Mouse (Mus musculus) skeletal muscle tissue, adult 2 months (tissue): ENCODE results near the gene Nlrp9a.
"Not testable (repeated sequence)": the region's sequence is repeated elsewhere in the genome, so short reads cannot be mapped to it uniquely, and the experiment has no call there.

Experiments
- DNase-seq: peaks from one replicate; pipeline ENCODE4 v3.0.0-alpha.2; 2012; ENCODE audit warnings: low read depth, low spot score

The Nlrp9a gene

GRCm38 (mm10) chr7:26534723-26535122, at the start of gene Nlrp9a:
Gene Nlrp9a (plus strand): TSS chr7:26535023.
- not testable (repeated sequence) for DNase-seq

GRCm38 (mm10) chr7:26489514-26489913, 45.3 kb upstream of the Nlrp9a start:
- DNase-seq: not testable (repeated sequence)

DNA sequence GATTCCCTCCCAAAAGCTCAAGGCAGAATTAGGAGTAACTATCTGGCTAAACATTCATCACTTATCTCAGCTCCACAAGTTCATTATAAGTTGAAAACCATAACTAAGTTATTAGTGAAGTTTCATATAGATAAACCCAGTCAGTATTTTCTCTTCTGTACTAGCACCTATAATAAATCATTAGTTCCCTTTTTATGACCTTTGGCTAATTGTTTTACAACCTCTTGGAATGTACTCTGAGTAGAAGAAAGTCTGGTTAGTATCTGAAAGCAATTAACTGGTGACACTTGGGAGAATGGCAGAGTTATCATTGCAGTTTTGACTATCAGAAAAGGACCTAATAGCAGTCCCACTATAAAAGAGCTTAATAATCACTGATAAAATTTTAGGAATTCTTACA, 54.3 kb downstream of the Nlrp9a start:
- no peak for DNase-seq

GRCm38 (mm10) chr7:26589774-26590173, 55.0 kb downstream of the Nlrp9a start:
- DNase-seq: no peak

DNA sequence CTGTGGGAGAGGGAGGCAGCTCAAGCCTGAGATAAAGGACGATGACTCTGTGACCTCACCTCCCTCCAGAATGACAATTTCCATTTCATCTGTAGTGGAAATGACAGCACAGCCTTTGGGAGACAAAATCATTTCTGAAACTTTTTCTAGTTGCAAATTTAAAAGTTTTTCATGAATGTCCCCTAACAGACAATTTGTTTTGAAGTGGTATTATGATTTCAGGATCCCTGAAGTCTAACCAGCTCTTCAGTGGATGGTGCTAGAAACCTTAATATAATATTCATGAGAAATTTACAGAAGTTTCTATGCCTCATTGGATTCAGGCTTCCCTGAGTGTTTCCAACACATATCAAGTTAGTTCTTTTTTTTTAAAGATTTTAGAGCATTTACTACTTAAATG, 83.5 kb downstream of the Nlrp9a start, which contains the start of gene Vmn1r185:
Vmn1r185 (minus strand) TSS at position 101 of the 400 bp plus-strand sequence.
- DNase-seq: not testable (repeated sequence)
